Mouse (Mus musculus) MEL (cell line): ENCODE measurements around the gene 4930512M02Rik.

Experiments
- CTCF ChIP-seq, 3 experiments: IDR thresholded peaks in 2 of 3; conservative IDR thresholded peaks in 1 of 3; 2 replicates each; pipeline ENCODE4 v1.5.1; 2011 to 2012; ENCODE audit warnings: low read length in 3 of 3, low read depth in 2 of 3, mild to moderate bottlenecking in 2 of 3, improper control_type of control experiment in 1 of 3, inconsistent platforms in 1 of 3, mixed read lengths in 1 of 3, moderate library complexity in 1 of 3; ENCODE audit not compliant: control insufficient read depth in 1 of 3, insufficient read depth in 1 of 3, poor library complexity in 1 of 3, severe bottlenecking in 1 of 3
- NRF1 ChIP-seq: IDR thresholded peaks from 2 replicates; pipeline ENCODE4 v1.6.1; 2014; ENCODE audit warnings: low read depth, mild to moderate bottlenecking, inconsistent platforms, low read length, improper control_type of control experiment, moderate library complexity; ENCODE audit not compliant: poor library complexity, insufficient read depth, severe bottlenecking
- POLR2A ChIP-seq, 2 experiments: IDR thresholded peaks; 2 replicates each; pipeline ENCODE4 v1.6.1; 2011 to 2012; ENCODE audit warnings: low read length in 2 of 2, mild to moderate bottlenecking in 2 of 2, control low read depth in 1 of 2, improper control_type of control experiment in 1 of 2, low read depth in 1 of 2, moderate library complexity in 1 of 2; ENCODE audit not compliant: control insufficient read depth in 1 of 2, insufficient read depth in 1 of 2, poor library complexity in 1 of 2
- POLR2AphosphoS2 ChIP-seq: IDR thresholded peaks from 2 replicates; pipeline ENCODE4 v1.6.1; 2011; ENCODE audit warnings: low read length, improper control_type of control experiment

- TF ChIP-seq POLR2A (IDR thresholded peaks at IDR 0.05; ENCODE audit: control insufficient read depth in 1 of 2, insufficient read depth in 1 of 2, low read depth in 1 of 2, low read length in 2 of 2, poor library complexity in 1 of 2) (no peak), NRF1 (no peak), CTCF (IDR thresholded peaks at IDR 0.05 in 2 of 3, conservative IDR thresholded peaks at IDR 0.05 in 1 of 3; ENCODE audit: control insufficient read depth in 1 of 3, insufficient read depth in 1 of 3, low read depth in 2 of 3, low read length in 3 of 3, poor library complexity in 1 of 3, severe bottlenecking in 1 of 3) (no peak), POLR2AphosphoS2 (no peak)
Measured at GRCm38 (mm10) chr11:11672974-11673373, 45.3 kb upstream of the 4930512M02Rik start.
